Mouse (Mus musculus) layer of hippocampus, adult 2 months (tissue): ENCODE measurements around the gene Olfr524. TPM values are rescaled to one million over a fixed set of nuclear protein-coding genes. Genes with fewer than 3 reads are reported as not detected.
A peak's percentile ranks its signal among the peaks of the same experiment; 100 is the strongest.

Source experiments
- DNase-seq, 2 experiments: peaks; one replicate each; pipeline ENCODE4 v3.0.0; 2022; ENCODE audit warnings: low spot score in 2 of 2
- H3K27ac ChIP-seq: fragments of 200-600 bp; 2 replicates; pipeline ENCODE4 v1.8.1; 2022
- H3K4me3 ChIP-seq: fragments of 200-600 bp; 2 replicates; pipeline ENCODE4 v1.8.1; 2022; ENCODE audit warnings: mild to moderate bottlenecking
- CTCF ChIP-seq: fragments of 200-600 bp; conservative IDR thresholded peaks from 2 replicates; pipeline ENCODE4 v1.8.1; 2022; ENCODE audit warnings: antibody characterized with exemption, mild to moderate bottlenecking, moderate library complexity
- total RNA-seq, 2 experiments: library from RNA; stranded (reverse); gene quantifications; 2 replicates each; pipeline ENCODE4 v1.2.3; 2021

Olfr524 gene
- total RNA-seq, 2 experiments from 2014 or later: not detected

GRCm38 (mm10) chr7:140201090-140201489 is 4.7 kb downstream of the Olfr524 start:
- Histone ChIP-seq H3K27ac (no peak overlapping the region), H3K4me3 (no peak overlapping the region)
- no peak for TF ChIP-seq CTCF
- no peak for DNase-seq

- TF ChIP-seq CTCF: no peak
- no peak for DNase-seq
- H3K27ac ChIP-seq: peak overlapping the region; percentile 85
- H3K4me3 ChIP-seq: no peak overlapping the region
Observed at GRCm38 (mm10) chr7:140196002-140196401, 9.8 kb downstream of the Olfr524 start.

- peak overlapping the region; percentile 59; the same call in 1 of the 2 replicates for H3K27ac ChIP-seq
- no peak overlapping the region for H3K4me3 ChIP-seq
- DNase-seq: no peak
- TF ChIP-seq CTCF: no peak
Observed at GRCm38 (mm10) chr7:140194031-140194430, 11.7 kb downstream of the Olfr524 start.

- H3K27ac ChIP-seq: peak overlapping the region; percentile 33; the same call in 1 of the 2 replicates
- no peak for TF ChIP-seq CTCF
- no peak overlapping the region for H3K4me3 ChIP-seq
- DNase-seq: no peak
Observed at GRCm38 (mm10) chr7:140192851-140193250, 12.9 kb downstream of the Olfr524 start.

- peak overlapping the region; percentile 33; the same call in 1 of the 2 replicates for H3K27ac ChIP-seq
- no peak for DNase-seq
- H3K4me3 ChIP-seq: no peak overlapping the region
- TF ChIP-seq CTCF: no peak
Observed at GRCm38 (mm10) chr7:140192445-140192844, 13.3 kb downstream of the Olfr524 start.

- no peak for DNase-seq
- Histone ChIP-seq H3K4me3 (no peak overlapping the region), H3K27ac (peak overlapping the region; percentile 92; the same call in 1 of the 2 replicates)
- no peak for TF ChIP-seq CTCF
Observed at GRCm38 (mm10) chr7:140190435-140190834, 15.3 kb downstream of the Olfr524 start.

GRCm38 (mm10) chr7:140188391-140189328 is 17.1 kb downstream of the Olfr524 start:
- peak; percentile 81 for TF ChIP-seq CTCF
- no peak for DNase-seq
- peak overlapping the region; percentile 92 for H3K27ac ChIP-seq
- no peak overlapping the region for H3K4me3 ChIP-seq

GRCm38 (mm10) chr7:140187721-140188390 is 17.9 kb downstream of the Olfr524 start:
- peak overlapping the region; percentile 92 for H3K27ac ChIP-seq
- no peak overlapping the region for H3K4me3 ChIP-seq
- no peak for TF ChIP-seq CTCF
- peak; percentile 47 to 54 for DNase-seq

DNA sequence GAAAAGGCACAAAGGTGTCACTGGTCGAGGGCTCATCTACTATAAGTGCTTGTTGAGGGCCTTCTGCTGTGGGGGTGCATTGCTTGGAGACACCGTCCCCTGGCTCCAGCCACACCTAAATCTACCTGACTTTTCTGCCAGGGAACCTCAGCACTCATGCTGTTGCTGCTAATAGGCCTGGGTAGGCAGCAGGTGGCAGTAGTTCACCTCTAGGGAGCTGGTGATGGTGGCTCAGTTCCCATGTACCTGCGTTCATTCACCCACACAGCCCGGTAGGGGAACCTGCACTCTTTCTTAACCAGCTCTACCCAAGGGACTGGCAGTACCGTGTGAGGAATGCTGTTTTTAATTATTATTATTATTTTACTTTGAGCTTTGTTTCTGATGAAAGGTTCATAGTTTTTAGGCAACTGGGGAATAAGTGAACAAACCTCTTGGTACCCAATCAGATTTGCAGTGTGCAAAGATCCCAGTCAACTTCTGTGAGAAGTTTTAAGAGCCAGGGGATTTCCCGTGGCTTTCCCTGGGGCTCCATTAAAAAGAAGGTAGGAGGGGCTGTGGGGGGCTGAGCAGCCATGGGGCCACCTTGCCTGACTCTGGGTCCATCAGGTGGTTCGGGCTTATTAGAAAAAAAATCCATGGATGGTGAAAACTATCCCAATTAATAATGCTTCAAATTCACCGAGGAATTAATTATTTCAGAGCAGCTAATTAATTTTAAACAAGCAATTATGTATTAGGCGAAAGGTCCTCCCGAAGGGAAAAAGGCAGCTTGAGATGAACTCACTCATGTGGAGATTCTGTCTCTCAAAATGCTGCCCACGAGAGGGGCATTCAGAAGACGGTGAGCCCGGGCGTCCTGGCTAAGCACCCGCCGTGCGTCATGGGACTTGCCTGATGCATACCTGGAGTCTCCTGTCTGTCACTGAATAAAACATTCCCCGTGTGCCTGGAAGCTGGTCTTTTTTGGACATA is 18.8 kb downstream of the Olfr524 start:
- peak; percentile 47 to 55 for DNase-seq
- Histone ChIP-seq H3K4me3 (no peak overlapping the region), H3K27ac (peak overlapping the region; percentile 92)
- TF ChIP-seq CTCF: peak; percentile 78

- Histone ChIP-seq H3K4me3 (no peak overlapping the region), H3K27ac (no peak overlapping the region)
- TF ChIP-seq CTCF: no peak
- DNase-seq: no peak
Observed at GRCm38 (mm10) chr7:140184206-140184605, 21.6 kb downstream of the Olfr524 start.

GRCm38 (mm10) chr7:140180692-140181091 is 25.1 kb downstream of the Olfr524 start:
- H3K4me3 ChIP-seq: no peak overlapping the region
- no peak overlapping the region for H3K27ac ChIP-seq
- 0 out of 2 replicates have a peak, but pooled peaks have one; percentile 5 for TF ChIP-seq CTCF
- no peak for DNase-seq

- Histone ChIP-seq H3K4me3 (no peak overlapping the region), H3K27ac (no peak overlapping the region)
- TF ChIP-seq CTCF: no peak
- no peak for DNase-seq
Observed at GRCm38 (mm10) chr7:140179176-140179575, 26.6 kb downstream of the Olfr524 start.

DNA sequence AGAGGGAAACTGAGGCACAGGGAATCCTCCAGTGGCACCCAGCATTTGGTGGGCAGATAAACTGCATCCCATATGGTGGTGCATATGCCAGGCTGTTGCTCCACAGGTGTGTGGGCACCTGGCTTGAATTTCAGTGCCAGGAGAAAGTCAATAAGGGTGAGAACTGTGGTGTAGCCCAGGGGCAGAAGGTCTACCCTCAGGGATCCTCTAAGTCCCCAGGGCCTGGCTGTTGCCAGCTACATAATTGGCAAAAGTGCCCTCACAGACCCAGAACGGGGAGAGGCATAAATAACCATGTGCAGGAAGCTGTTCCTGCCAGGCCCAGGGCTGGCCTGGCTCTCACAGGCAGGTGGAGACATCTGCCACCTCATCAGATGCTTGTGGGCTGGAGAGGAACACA is 32.8 kb downstream of the Olfr524 start, which contains the start of gene Olfr523:
Gene Olfr523 (plus strand): TSS at position 282 of the 400 bp plus-strand sequence.
- Histone ChIP-seq H3K27ac (no peak within 1 kb of the TSS), H3K4me3 (no peak within 1 kb of the TSS)
- DNase-seq: no peak
- no peak for TF ChIP-seq CTCF
